Mouse (Mus musculus): Measurements from ENCODE around the gene Tcaf2. TPM values are rescaled to one million over a fixed set of nuclear protein-coding genes. Genes with fewer than 3 reads are reported as not detected.
A peak's percentile ranks its signal among the peaks of the same experiment; 100 is the strongest.

The Tcaf2 gene
- 0.20 and 1.3 TPM in 2 replicates for total RNA-seq (2017)

DNA sequence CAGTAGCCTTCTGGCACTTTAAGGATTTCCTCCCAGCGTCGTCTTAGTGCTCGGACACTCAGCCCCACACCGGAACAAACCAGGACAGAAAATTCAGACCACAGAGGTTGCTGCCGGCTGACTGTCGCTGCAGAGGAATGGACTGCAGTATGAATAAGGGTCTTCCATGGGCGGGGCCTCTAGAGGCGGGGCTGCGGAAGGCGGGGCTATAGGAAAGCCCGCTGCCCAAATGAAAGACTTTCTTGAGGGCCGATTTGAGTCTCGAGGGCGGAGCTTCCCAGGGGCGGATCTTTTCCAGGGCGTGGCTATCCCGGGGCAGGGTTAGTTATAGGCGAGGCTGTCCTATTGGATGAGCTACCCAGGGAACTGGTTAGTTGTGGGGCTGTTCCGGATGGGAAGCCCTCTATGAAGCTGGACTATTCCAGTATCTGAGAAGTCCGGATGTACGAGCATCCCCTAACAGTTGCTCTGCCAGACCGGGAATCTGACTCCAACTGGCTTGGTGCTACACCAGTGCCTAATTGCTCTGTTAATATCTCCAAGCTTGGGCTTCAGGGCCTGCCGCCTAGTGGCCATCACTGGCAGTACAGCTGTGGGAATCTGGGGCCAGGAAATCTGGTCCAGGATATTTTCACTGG, at the start of gene Tcaf2:
Tcaf2 (minus strand) TSS at position 343 of the 638 bp plus-strand sequence.
- peak; percentile 93 to 95 for ATAC-seq (replicated peaks in 1 of 2; ENCODE audit: insufficient read depth in 1 of 2, low FRiP score in 2 of 2, low TSS enrichment in 1 of 2, low read depth in 1 of 2, poor library complexity in 2 of 2, severe bottlenecking in 2 of 2)

DNA sequence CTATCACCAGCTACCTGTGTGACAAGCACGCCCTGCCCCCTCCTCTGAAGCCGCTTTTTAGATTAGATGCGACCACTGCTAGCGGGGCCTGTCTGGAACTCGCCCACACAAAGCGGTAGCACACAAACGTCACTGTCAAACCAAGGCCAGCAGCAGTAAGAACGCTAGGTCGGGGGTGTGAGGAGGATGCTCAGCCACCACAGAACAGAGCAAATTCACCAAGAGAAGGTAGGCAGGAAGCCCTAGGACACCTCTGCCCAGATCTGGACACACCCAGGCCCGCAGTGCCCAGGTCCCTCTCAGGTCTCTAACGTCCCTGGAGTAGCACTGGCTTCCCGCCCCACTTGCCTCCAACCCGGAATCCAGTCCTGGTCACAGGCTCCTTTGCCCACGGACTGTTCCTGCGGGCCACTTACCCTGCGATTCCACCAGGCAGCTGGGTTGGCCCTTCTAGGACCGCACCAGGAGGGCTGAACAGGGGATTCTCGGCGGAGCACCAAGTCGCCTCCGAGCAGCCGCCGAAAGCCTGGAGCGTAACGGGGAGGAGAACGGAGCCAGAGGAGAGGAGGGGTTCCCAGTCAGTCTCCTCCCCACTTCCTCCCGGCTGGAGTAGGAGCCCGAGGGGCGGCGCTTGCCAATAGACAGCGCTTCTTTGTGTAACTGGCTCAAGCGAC, 47.6 kb upstream of the Tcaf2 start:
- ATAC-seq (replicated peaks in 1 of 2; ENCODE audit: insufficient read depth in 1 of 2, low FRiP score in 2 of 2, low TSS enrichment in 1 of 2, low read depth in 1 of 2, poor library complexity in 2 of 2, severe bottlenecking in 2 of 2): peak; percentile 91 to 92

DNA sequence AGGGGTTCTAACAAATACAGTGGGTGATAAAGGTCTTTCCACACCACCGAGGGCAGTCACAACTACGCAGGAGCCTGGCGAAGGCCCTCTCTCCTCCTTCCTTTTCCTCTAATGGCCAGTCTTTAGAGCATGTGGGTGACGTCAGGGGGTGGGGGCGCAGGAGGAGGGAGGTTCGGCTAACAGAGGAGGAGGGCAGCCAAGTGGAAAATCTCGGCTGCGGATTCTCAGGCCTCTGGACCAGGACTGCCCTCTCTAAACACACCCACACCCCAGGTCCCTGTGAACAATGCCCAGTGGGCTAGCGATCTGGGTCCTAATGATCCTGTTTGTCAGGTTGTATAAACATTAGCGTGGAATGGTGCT, 47.1 kb upstream of the Tcaf2 start:
- peak; percentile 63 to 74 for ATAC-seq (replicated peaks in 1 of 2; ENCODE audit: insufficient read depth in 1 of 2, low FRiP score in 2 of 2, low TSS enrichment in 1 of 2, low read depth in 1 of 2, poor library complexity in 2 of 2, severe bottlenecking in 2 of 2)

DNA sequence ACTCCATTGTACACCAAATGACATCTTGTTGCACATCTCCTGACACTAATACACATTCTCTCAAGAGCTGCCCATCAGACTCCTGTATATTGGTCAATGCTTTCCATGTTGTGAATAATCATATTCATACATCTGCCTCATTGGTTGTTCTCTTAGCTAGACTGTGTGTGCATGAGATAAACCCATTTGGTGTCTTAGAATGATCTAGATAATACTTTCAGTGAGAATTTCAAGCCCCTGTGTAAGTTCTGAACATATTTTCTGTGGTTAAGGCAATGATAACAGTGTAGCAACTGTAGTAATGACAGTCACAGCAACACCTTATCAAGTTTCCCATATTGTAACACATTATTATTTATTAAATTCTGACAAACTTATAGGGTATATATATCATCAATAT, 44.7 kb upstream of the Tcaf2 start:
- ATAC-seq (replicated peaks in 1 of 2; ENCODE audit: insufficient read depth in 1 of 2, low FRiP score in 2 of 2, low TSS enrichment in 1 of 2, low read depth in 1 of 2, poor library complexity in 2 of 2, severe bottlenecking in 2 of 2): no peak

DNA sequence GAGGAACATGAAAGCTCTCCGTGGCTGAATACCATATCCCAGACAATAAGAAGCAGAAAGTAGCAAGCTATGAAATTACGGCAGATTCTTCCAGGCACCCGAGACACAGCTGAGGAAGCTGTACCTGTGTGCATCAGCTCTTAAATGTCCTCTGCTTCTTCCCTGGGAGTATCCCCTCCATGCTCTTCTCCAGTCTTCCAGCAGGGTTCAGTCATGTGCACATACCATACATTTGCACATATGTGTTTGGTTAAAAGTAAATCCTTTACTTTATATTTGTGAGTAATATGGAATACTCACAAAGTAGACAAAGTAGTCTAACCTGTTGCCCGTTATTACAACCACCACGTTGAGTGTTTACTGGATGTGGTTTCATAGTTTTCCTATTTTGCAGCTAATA, 42.9 kb upstream of the Tcaf2 start:
- ATAC-seq (replicated peaks in 1 of 2; ENCODE audit: insufficient read depth in 1 of 2, low FRiP score in 2 of 2, low TSS enrichment in 1 of 2, low read depth in 1 of 2, poor library complexity in 2 of 2, severe bottlenecking in 2 of 2): no peak

DNA sequence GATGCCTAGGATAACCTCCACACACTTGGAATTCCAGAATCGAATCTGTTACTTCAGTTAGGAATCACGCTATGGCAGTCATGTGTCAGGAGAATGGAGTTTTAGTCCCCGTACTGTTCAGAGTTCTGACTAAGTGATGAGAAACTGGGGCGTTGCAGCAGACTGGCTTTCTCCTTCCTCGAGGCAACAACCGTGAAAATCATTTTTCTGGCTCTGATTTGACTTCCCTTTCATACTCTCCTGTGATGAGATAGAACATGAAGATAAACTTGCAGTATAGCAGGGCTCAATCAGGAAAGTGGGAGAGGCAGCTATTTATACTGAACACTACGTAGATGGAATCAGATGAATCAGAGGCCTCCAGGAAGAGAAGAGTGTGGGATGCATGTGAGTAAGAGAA, 35.0 kb upstream of the Tcaf2 start:
- ATAC-seq (replicated peaks in 1 of 2; ENCODE audit: insufficient read depth in 1 of 2, low FRiP score in 2 of 2, low TSS enrichment in 1 of 2, low read depth in 1 of 2, poor library complexity in 2 of 2, severe bottlenecking in 2 of 2): no peak

DNA sequence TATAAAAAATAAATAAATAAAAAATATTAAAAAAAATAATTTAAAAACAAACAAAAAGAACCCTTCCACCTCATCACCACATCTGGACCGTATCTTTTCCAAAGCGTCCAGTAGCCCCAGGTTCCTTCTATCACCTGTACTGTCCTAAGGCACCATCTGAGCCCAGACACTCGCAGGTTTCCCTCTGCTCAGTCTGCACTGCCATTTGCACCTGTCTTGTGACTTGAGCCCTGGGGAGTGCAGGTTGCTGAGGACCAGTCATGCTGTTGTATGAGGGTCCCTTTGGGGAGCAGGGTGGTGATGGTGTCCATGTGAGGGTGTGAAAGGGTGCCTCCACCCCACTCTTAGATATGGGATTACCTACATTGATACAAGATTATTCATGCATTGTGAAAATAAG, 31.0 kb upstream of the Tcaf2 start:
- ATAC-seq (replicated peaks in 1 of 2; ENCODE audit: insufficient read depth in 1 of 2, low FRiP score in 2 of 2, low TSS enrichment in 1 of 2, low read depth in 1 of 2, poor library complexity in 2 of 2, severe bottlenecking in 2 of 2): no peak

DNA sequence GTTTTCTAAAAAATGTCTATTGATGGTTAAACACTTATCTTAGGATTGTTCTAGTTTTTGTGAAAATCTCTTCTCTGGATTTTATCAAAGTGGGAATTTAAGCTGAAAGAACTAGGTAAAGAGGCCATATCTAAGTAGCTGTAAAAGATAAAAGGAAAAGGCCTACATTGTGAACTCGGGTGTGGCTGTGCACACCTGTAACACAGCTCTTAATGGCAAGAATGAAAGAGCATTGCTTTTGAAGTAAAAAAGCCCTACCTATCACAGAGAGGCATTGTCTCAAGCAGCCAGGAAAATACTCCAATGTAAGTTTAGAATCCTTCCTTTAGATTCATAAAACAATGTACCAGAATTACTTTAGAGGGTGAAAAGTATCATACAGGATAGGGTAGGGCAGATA, 26.7 kb upstream of the Tcaf2 start:
- no peak for ATAC-seq (replicated peaks in 1 of 2; ENCODE audit: insufficient read depth in 1 of 2, low FRiP score in 2 of 2, low TSS enrichment in 1 of 2, low read depth in 1 of 2, poor library complexity in 2 of 2, severe bottlenecking in 2 of 2)

DNA sequence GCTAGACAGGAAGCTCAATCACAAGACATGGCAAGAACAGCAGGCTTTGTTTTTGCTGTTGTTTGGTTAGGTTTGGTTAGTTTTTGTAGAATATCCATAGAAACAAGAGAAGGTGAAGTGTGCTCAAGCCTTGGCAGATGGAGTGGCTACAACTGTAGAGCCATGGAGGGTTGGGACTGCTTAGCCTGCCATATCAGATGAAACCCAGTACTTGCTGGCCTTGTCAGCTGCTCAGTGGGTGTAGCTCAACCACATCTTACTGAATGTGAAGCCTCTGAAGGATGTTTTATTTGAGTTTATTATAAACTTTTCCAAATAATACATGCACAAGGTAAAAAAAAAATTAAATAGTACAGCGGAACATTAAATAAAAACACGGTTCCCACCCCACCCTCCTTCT, 22.7 kb upstream of the Tcaf2 start:
- no peak for ATAC-seq (replicated peaks in 1 of 2; ENCODE audit: insufficient read depth in 1 of 2, low FRiP score in 2 of 2, low TSS enrichment in 1 of 2, low read depth in 1 of 2, poor library complexity in 2 of 2, severe bottlenecking in 2 of 2)

DNA sequence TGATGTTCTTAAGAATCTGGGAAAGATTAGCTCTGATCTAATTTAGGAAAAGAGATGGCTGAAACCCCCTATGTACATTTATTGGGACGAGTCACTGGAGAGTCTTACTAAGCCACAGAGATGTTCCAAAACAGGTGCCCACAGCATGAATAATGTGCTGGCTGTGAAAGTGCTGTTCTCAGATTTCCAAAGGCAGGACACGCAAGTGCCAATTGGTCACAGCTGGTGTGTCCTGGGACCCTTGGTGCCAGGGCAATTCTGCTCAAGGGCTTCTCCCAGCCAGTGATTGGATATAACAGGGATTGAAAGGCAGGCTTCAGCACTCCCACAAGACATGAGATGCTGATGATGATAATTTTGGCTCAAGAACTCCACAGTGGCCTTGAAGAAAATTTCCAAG, 16.7 kb upstream of the Tcaf2 start:
- ATAC-seq (replicated peaks in 1 of 2; ENCODE audit: insufficient read depth in 1 of 2, low FRiP score in 2 of 2, low TSS enrichment in 1 of 2, low read depth in 1 of 2, poor library complexity in 2 of 2, severe bottlenecking in 2 of 2): no peak

DNA sequence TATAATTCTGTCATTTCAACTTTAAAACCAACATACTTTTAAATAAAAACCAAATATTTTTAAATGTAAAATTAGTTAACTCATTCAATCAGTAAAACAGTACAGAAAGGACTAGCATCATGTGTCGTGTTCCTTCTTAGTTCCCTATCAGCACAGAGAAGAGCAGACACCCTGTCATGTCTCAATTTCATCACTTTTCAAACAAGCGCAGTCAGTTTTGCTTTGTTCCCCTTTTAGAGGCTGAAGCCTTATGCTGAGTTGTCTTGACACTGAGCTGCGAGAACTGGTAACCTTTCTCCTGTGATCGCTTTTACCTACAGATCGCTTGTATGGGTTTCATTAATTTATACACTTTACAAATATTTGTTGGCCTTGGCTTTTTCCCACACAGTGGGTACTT, 10.7 kb downstream of the Tcaf2 start:
- no peak for ATAC-seq (replicated peaks in 1 of 2; ENCODE audit: insufficient read depth in 1 of 2, low FRiP score in 2 of 2, low TSS enrichment in 1 of 2, low read depth in 1 of 2, poor library complexity in 2 of 2, severe bottlenecking in 2 of 2)

DNA sequence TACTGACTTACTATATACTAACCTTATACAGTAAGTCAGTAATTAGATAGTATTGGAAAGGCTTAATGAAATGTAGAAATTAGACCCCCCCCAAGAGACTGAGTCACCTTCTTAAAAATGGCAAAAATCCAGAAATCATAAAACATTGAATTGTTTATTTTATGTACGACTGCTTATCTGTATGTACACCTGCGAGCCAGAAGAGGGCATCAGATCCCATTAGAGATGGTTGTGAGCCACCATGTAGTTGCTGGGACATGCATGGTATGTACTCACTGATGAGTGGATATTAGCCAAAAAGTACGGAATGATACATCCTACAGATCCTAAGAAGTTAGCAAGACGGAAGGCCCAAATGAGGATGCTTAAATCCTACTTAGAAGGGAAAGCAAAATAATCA, 13.7 kb downstream of the Tcaf2 start:
- ATAC-seq (replicated peaks in 1 of 2; ENCODE audit: insufficient read depth in 1 of 2, low FRiP score in 2 of 2, low TSS enrichment in 1 of 2, low read depth in 1 of 2, poor library complexity in 2 of 2, severe bottlenecking in 2 of 2): no peak

DNA sequence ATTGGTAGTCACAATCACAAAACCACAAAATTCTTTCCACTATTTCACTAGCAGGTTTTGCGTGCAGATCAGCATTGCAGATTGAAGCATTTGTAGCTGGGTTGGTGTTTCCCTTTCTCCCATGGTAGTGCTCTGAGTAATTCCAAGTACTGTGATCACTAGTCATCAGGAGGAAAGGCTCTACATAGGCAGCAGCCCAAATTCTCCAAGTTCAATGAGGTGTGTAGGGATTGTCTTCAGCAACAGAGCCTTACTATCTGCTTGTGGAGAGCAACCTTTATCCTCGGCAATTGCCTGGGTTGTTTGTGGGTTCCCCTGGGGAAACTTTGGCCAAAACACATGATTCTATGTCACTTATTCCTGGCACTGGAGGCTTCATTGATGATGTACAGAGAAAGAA, 28.1 kb downstream of the Tcaf2 start:
- no peak for ATAC-seq (replicated peaks in 1 of 2; ENCODE audit: insufficient read depth in 1 of 2, low FRiP score in 2 of 2, low TSS enrichment in 1 of 2, low read depth in 1 of 2, poor library complexity in 2 of 2, severe bottlenecking in 2 of 2)

DNA sequence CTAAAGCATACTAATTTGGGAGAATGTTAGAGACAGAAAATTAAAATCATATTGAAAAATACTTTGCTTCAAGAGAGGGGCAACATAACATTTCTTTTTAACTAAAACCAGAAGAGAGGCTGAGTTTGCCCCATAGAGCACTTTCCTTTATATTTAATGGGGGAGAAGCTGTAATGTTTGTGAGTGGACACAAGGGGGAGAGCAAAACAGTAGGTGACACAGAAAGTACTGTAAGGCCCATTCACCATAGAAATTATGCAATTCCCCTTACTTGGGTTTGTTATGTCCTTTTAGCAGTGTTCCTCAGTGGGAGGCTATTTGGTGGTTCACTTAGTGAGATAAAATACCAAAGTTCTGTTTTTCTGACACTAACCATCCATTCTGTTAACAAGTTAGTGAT, 32.8 kb downstream of the Tcaf2 start:
- ATAC-seq (replicated peaks in 1 of 2; ENCODE audit: insufficient read depth in 1 of 2, low FRiP score in 2 of 2, low TSS enrichment in 1 of 2, low read depth in 1 of 2, poor library complexity in 2 of 2, severe bottlenecking in 2 of 2): peak; percentile 75 to 82; a peak in 3 of 4 replicates

DNA sequence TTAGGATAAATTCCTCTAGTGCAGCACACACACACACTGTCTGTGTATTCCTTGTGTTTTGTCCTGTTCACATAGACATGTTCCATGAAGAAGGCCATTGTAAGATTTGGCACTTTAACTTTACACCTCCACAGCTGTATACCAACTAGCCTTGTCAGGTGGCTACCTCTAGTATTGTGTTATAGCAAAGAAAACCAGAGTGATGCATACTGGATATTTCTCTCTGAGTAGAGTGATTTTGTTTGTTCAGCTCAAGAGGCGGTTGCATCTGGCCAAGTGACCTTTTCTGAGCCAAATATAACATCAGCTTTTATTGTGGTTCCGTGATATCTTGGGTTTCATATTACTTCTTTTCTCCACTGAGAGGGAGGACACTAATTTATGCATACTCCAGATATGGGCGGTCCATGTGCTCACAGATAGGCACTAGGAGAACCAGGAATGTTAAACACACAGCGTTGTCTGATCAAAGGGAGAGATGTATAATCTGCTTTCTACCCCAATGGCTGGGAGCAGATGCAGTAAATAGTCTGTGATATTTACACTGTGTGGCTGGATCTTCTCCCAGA, 34.0 kb downstream of the Tcaf2 start:
- no peak for ATAC-seq (replicated peaks in 1 of 2; ENCODE audit: insufficient read depth in 1 of 2, low FRiP score in 2 of 2, low TSS enrichment in 1 of 2, low read depth in 1 of 2, poor library complexity in 2 of 2, severe bottlenecking in 2 of 2)

DNA sequence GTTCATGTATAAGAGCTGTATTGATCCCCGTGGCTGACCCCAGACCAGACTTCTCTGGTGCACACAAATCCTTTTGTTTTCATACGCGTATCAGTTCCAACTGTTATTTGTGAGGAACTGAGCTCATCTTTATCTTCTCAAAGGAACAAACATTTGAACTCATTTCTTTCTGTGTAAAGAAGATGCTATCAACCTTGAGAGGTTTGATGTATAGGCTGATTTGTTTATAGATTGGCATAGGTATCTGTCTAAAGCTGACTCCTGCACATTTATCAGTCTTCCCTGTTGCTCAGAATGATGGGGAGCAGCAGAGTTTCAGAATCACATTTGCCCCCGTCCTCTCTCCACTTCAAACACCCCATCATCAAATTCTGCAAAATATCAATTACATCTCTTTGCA, 47.5 kb downstream of the Tcaf2 start, which contains the start of gene Tcaf3:
Tcaf3 (minus strand) TSS at position 101 of the 400 bp plus-strand sequence.
- no peak for ATAC-seq (replicated peaks in 1 of 2; ENCODE audit: insufficient read depth in 1 of 2, low FRiP score in 2 of 2, low TSS enrichment in 1 of 2, low read depth in 1 of 2, poor library complexity in 2 of 2, severe bottlenecking in 2 of 2)

DNA sequence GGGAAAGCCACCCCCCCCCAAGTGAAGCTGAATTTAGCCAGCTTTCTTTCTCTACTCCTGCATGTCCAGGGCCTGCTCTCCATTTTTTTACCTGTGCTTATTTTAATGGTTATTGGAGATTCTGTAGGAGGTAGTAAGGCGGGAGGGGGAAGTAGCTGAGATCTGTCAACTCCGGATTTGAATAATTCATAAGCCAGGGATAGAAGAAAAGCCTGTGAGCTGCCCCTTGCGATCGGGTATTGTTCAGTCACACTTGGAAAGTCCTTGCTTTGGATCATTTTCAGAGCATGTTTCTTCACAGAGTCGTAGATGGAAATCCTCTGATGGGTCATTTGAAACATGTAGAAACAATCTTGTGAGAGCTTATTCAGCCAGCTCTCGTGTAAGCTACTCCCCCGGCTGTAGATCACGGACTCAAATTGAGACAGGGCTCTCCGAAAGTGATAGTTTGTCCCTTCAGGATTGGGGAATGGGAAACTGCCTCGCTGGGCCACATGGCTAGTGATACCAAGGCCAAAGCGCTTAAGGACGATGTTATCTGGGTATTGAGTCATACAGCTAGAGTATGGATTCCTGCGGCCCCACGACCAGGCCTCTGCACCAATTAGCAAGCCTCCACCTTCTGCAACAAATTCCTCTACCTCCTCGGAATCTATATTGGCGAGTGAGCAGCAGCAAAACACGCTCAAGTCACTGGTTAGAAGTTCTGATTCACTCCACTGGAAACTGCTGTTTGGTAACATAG, 51.7 kb downstream of the Tcaf2 start:
- no peak for ATAC-seq (replicated peaks in 1 of 2; ENCODE audit: insufficient read depth in 1 of 2, low FRiP score in 2 of 2, low TSS enrichment in 1 of 2, low read depth in 1 of 2, poor library complexity in 2 of 2, severe bottlenecking in 2 of 2)

DNA sequence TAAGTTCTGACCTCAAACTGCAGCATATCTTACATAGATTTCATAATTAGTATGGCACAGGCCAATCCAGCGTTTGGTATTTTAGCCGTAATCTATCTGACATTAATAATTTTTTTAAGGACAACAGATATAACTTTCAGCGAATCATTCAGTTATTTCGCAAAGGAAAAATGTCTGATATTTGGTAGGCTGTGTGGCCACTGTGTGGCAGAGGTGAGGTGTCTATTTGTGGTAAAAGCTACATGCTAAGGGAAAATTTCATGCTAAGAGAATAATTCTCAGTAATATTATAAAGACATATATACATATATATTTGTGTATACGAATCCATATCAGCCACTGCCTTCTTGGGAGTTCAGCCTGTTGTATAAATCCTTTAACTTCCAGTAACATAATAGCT, 58.5 kb downstream of the Tcaf2 start:
- ATAC-seq (replicated peaks in 1 of 2; ENCODE audit: insufficient read depth in 1 of 2, low FRiP score in 2 of 2, low TSS enrichment in 1 of 2, low read depth in 1 of 2, poor library complexity in 2 of 2, severe bottlenecking in 2 of 2): no peak

Measured in hematopoietic stem cell, adult 5-6 weeks (primary cell).